In genomic region chr3:21544456-21544855, GRCm38 (mm10) we compare ENCODE assay signal across 13 mouse cellular contexts.
DNase-seq lines count a peak whose midpoint lies in the region; ATAC-seq and TF ChIP-seq lines count a peak whose summit lies in the region.
"Had no signal": no experiment of that assay in that cellular context is flagged by ENCODE, and none has a peak within 500 bp of the region (broad histone marks: within the 10 kb centered on the region; RNA-seq: fewer than 3 reads in every experiment).

No protein-coding gene starts in this region.

- H3K27me3 ChIP-seq in midbrain, embryonic 15.5 days (replicated peaks): no peaks in the 10 kb centered on the region
- H3K27me3 ChIP-seq: megakaryocyte, embryonic 14.5 days; neural tube, embryonic 12.5 days had no signal

- H3K36me3 ChIP-seq in midbrain, embryonic 15.5 days (replicated peaks): no peaks in the 10 kb centered on the region
- H3K36me3 ChIP-seq: neural tube, embryonic 12.5 days had no signal

- no peak overlapping the region for H3K4me2 ChIP-seq in midbrain, embryonic 15.5 days
- H3K4me2 ChIP-seq: heart, embryonic 11.5 days; neural tube, embryonic 12.5 days had no signal

- peaks cover 14% of the 10 kb centered on the region for H3K4me1 ChIP-seq in midbrain, embryonic 15.5 days

- no peak overlapping the region for H3K9ac ChIP-seq in midbrain, embryonic 15.5 days
- H3K9ac ChIP-seq: neural tube, embryonic 12.5 days had no signal

- H3K27ac ChIP-seq in midbrain, embryonic 15.5 days: peak overlapping the region; percentile 44; the same call in 1 of the 2 replicates
- H3K27ac ChIP-seq: neural tube, embryonic 12.5 days had no signal

- DNase-seq in layer of hippocampus, adult 11-12 months (ENCODE audit: low spot score): peak; percentile 16
- no peak for DNase-seq in layer of hippocampus, postnatal 14 days (ENCODE audit: low spot score in 2 of 2)
- peak; percentile 85 for DNase-seq in brain, embryonic 14.5 days (ENCODE audit: low read depth)
- peak; percentile 76 to 81 for DNase-seq in frontal cortex, adult 2 months (ENCODE audit: extremely low spot score in 1 of 2, low spot score in 1 of 2)
- no peak for DNase-seq in urinary bladder, postnatal 14 days (ENCODE audit: low spot score)
- DNase-seq in kidney, adult 8-10 months: no peak
- DNase-seq: adrenal gland, postnatal 36 days; cerebellum, adult 18-20 months; lung, adult 2 months had no signal

- 49% methylated on average over 2 of the region's 2 CpGs for WGBS in midbrain, embryonic 15.5 days

- H3K9me3 ChIP-seq in midbrain, embryonic 15.5 days: no peaks in the 10 kb centered on the region
- H3K9me3 ChIP-seq: megakaryocyte, embryonic 14.5 days; neural tube, embryonic 12.5 days had no signal

- ATAC-seq in midbrain, embryonic 15.5 days (replicated peaks): peak; percentile 57

- TF ChIP-seq POLR2A in brain, embryonic 14.5 days (IDR thresholded peaks at IDR 0.05; ENCODE audit: borderline replicate concordance, extremely low read depth, insufficient read depth, insufficient read length, poor library complexity, severe bottlenecking): no peak

- no peak for TF ChIP-seq CTCF in brain, embryonic 14.5 days (IDR thresholded peaks at IDR 0.05; ENCODE audit: borderline replicate concordance, extremely low read depth, insufficient read depth, insufficient read length)

- no peak overlapping the region for H3K4me3 ChIP-seq in midbrain, embryonic 15.5 days
- H3K4me3 ChIP-seq: megakaryocyte, embryonic 14.5 days; neural tube, embryonic 12.5 days had no signal

Comparison
In these comparisons a context has a peak if more than half of its experiments do, and no peak if none do; other contexts are left out.
1. DNase-seq: peak in layer of hippocampus, adult 11-12 months (single experiment), brain, embryonic 14.5 days (single experiment) and frontal cortex, adult 2 months (2 of 2); none in layer of hippocampus, postnatal 14 days (0 of 2), urinary bladder, postnatal 14 days (single experiment) and kidney, adult 8-10 months (0 of 2).